Mouse (Mus musculus) left cerebral cortex, adult 2 months (tissue): ENCODE measurements at regions not wholly inside any gene's neighbourhood (a gene's known extent, or its start where the extent isn't known, plus 50 kb on each side); places are given as distances from the start of the nearest gene placed in this dataset.

Experiments used
- DNase-seq, 2 experiments: peaks; one replicate each; pipeline ENCODE4 v3.0.0; 2021 to 2022; ENCODE audit warnings: low spot score in 2 of 2, mixed read lengths in 1 of 2; ENCODE audit errors: extremely low spot score in 1 of 2
- H3K27ac ChIP-seq: fragments of 200-600 bp; 2 replicates; pipeline ENCODE4 v1.8.1; 2022
- H3K4me3 ChIP-seq: fragments of 200-600 bp; 2 replicates; pipeline ENCODE4 v1.8.1; 2022
- CTCF ChIP-seq: fragments of 200-600 bp; IDR thresholded peaks from 2 replicates; pipeline ENCODE4 v1.8.1; 2022; ENCODE audit warnings: antibody characterized with exemption, mild to moderate bottlenecking, moderate library complexity
- intact Hi-C: fragments of 180-260 bp; cut with DNase I; formaldehyde crosslinking; loops from one replicate; pipeline ENCODE4 v1.15.1; 2025

- intact Hi-C loops = no loop called here
- Histone ChIP-seq H3K4me3 (peak overlapping the region; percentile 30), H3K27ac (no peak overlapping the region)
- TF ChIP-seq CTCF = no peak
- peak; percentile 29 to 46 for DNase-seq
Measured at GRCm38 (mm10) chr14:24081911-24082558, 67.7 kb upstream of the Kcnma1 start.

DNA sequence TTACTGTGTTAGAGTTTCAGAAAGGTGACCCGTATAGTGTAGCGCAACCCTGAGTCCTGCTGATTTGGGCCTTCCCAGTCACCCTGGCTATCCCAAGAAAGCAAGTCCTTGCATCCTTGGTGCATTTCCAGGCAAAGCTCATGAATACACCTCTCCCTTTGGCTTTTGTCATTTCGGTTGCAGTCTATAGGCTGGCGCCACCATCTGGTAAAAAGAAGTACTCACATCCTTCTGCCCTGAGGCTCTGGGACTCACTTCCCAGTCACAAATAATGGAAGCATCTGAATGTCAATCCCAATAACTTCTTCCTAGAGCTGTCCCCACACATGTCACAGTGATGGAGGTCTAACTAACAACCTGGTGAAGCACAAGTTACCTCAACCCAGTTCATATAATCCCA lies 54.4 kb upstream of the Kcnma1 start:
- intact Hi-C loops = loop anchor here (1.0 to 5.0 kb wide), 3 partner anchors 64 to 207 kb away; no protein-coding TSS in a partner anchor

DNA sequence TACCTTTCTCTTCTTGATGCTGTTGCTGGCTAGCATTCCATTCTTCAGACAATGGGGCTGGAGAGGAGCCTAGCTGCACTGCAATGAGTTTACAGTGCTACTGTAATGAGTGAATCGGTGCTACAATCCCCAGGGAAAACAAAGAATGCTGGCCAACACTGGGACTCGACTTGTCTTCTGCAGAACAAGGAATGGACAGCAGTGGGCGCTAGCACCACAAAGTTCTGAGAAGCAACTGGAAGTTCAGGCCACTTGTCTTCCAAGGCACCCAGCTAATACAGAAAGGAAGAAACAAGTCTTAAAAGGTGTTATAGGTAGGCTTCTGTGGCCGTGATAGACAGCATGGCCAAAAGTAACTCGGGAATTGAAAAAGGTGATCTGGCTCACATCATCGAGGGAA lies 53.4 kb upstream of the Kcnma1 start:
- intact Hi-C loops = loop anchor here (2.0 to 5.0 kb wide), 3 partner anchors 65 to 205 kb away; no protein-coding TSS in a partner anchor
- peak; percentile 55 to 81 for DNase-seq
- no peak overlapping the region for H3K27ac ChIP-seq
- TF ChIP-seq CTCF = peak; percentile 91
- no peak overlapping the region for H3K4me3 ChIP-seq

More for the DNA sequence above, 54.4 kb upstream of the Kcnma1 start:
- DNase-seq = peak in 1 of 2 experiments; percentile 25
- peak; percentile 67 for TF ChIP-seq CTCF
- H3K27ac ChIP-seq = no peak overlapping the region
- H3K4me3 ChIP-seq = no peak overlapping the region

DNA sequence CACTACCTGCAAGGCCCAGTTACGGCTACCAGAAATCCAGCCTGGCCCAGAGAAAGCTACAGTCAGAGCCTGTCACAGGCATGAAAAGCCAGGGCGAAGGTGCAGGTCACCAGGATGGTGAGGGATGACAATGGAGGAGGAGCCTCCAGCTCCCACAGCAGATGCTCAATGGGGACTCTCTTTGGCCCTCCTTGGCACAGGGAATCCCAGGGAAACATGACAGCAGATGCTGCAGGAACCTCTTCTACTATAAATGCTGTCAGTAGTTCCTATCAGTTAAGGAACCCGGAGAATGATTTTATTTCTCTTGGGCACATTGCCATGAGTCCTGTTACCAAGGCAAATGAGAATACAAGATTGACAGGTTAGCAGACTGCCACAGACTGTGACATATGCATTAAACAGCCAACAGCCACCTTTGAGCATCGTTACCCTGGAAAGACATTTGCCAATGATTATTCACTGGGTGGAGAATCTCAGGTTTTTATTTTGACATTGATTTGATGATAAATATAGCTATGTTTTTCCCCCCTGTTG lies 51.0 kb upstream of the Kcnma1 start:
- Histone ChIP-seq H3K27ac (no peak overlapping the region), H3K4me3 (no peak overlapping the region)
- no peak for DNase-seq
- no peak for TF ChIP-seq CTCF
- intact Hi-C loops = loop anchor here (5.0 kb wide), 2 partner anchors 67 to 117 kb away; no protein-coding TSS in a partner anchor
